Mouse (Mus musculus): ENCODE data around the gene Scarb1. TPM values are rescaled to one million over a fixed set of nuclear protein-coding genes. Genes with fewer than 3 reads are reported as not detected.

Scarb1 gene
- polyA plus RNA-seq, 1 experiment from 2014 or later: 64.9 TPM

GRCm38 (mm10) chr5:125262578-125262977 lies 78.3 kb downstream of the Scarb1 start:
- Histone ChIP-seq H3K27me3 (replicated peaks; ENCODE audit: insufficient read depth, low read length) (no peaks in the 10 kb centered on the region), H3K9ac (replicated peaks; ENCODE audit: low read depth) (no peak overlapping the region), H3K4me3 (ENCODE audit: low read depth, low read length) (no peak overlapping the region), H3K27ac (ENCODE audit: low read length) (no peak overlapping the region), H3K4me2 (replicated peaks; ENCODE audit: low read depth, low read length) (no peak overlapping the region), H3K4me1 (ENCODE audit: insufficient read depth, low read depth, low read length) (no peaks in the 10 kb centered on the region), H3K9me3 (ENCODE audit: low read length) (no peaks in the 10 kb centered on the region), H3K36me3 (ENCODE audit: insufficient read depth, low read length) (no peaks in the 10 kb centered on the region)
- DNase-seq (ENCODE audit: low spot score) (no peak), ATAC-seq (no peak)
- 38% methylated on average over 7 of the region's 7 CpGs for WGBS
- TF ChIP-seq EP300 (IDR thresholded peaks at IDR 0.05) (no peak), CTCF (IDR thresholded peaks at IDR 0.05) (no peak)

DNA sequence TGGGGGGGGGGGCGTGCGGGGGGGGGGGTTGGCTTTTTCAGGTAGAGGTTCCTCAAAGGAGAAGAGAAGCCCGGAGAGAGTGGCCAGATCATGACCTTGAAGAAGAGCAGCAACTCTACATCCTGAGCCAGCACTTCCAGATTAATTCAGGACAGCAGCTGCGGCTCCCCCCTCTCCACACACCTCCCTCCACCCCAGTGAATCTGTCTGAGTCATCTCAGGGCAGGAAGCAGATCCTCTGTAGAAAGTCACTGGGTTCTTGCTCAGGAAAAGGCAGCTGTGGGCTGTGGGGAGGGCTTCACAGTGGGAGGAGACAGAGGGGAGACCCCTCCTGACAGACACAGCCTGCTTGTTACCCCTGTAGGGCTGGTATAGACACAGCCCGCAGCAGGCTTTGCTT lies 87.0 kb downstream of the Scarb1 start:
- no peaks in the 10 kb centered on the region for H3K36me3 ChIP-seq (ENCODE audit: insufficient read depth, low read length)
- TF ChIP-seq CTCF (IDR thresholded peaks at IDR 0.05) (no peak), EP300 (IDR thresholded peaks at IDR 0.05) (no peak)
- H3K9me3 ChIP-seq (ENCODE audit: low read length): no peaks in the 10 kb centered on the region
- H3K4me3 ChIP-seq (ENCODE audit: low read depth, low read length): no peak overlapping the region
- H3K4me1 ChIP-seq (ENCODE audit: insufficient read depth, low read depth, low read length): no peaks in the 10 kb centered on the region
- no peak for DNase-seq (ENCODE audit: low spot score)
- H3K9ac ChIP-seq (replicated peaks; ENCODE audit: low read depth): no peak overlapping the region
- no peaks in the 10 kb centered on the region for H3K27me3 ChIP-seq (replicated peaks; ENCODE audit: insufficient read depth, low read length)
- 38% methylated on average over 3 of the region's 5 CpGs for WGBS
- no peak for ATAC-seq
- no peak overlapping the region for H3K27ac ChIP-seq (ENCODE audit: low read length)
- H3K4me2 ChIP-seq (replicated peaks; ENCODE audit: low read depth, low read length): no peak overlapping the region

- Histone ChIP-seq H3K27ac (ENCODE audit: low read length) (no peak overlapping the region), H3K4me2 (replicated peaks; ENCODE audit: low read depth, low read length) (no peak overlapping the region), H3K36me3 (ENCODE audit: insufficient read depth, low read length) (no peaks in the 10 kb centered on the region), H3K9ac (replicated peaks; ENCODE audit: low read depth) (no peak overlapping the region), H3K27me3 (replicated peaks; ENCODE audit: insufficient read depth, low read length) (no peaks in the 10 kb centered on the region), H3K4me1 (ENCODE audit: insufficient read depth, low read depth, low read length) (no peaks in the 10 kb centered on the region), H3K4me3 (ENCODE audit: low read depth, low read length) (no peak overlapping the region), H3K9me3 (ENCODE audit: low read length) (no peaks in the 10 kb centered on the region)
- TF ChIP-seq EP300 (IDR thresholded peaks at IDR 0.05): no peak
- TF ChIP-seq CTCF (IDR thresholded peaks at IDR 0.05): no peak
- ATAC-seq (no peak), DNase-seq (ENCODE audit: low spot score) (no peak)
- 91% methylated on average over 3 of the region's 3 CpGs for WGBS
Measured at GRCm38 (mm10) chr5:125253448-125253847, 87.4 kb downstream of the Scarb1 start.

GRCm38 (mm10) chr5:125252664-125253063 lies 88.2 kb downstream of the Scarb1 start:
- H3K27ac ChIP-seq (ENCODE audit: low read length): peak overlapping the region; percentile 87
- TF ChIP-seq CTCF (IDR thresholded peaks at IDR 0.05): no peak
- peak; percentile 88 for TF ChIP-seq EP300 (IDR thresholded peaks at IDR 0.05)
- 34% methylated on average over 8 of the region's 8 CpGs for WGBS
- no peak overlapping the region for H3K4me3 ChIP-seq (ENCODE audit: low read depth, low read length)
- ATAC-seq (peak; percentile 93), DNase-seq (ENCODE audit: low spot score) (peak; percentile 88)
- peak overlapping the region; percentile 27; the same call in 1 of the 2 replicates for H3K4me2 ChIP-seq (replicated peaks; ENCODE audit: low read depth, low read length)
- no peaks in the 10 kb centered on the region for H3K36me3 ChIP-seq (ENCODE audit: insufficient read depth, low read length)
- H3K27me3 ChIP-seq (replicated peaks; ENCODE audit: insufficient read depth, low read length): no peaks in the 10 kb centered on the region
- no peaks in the 10 kb centered on the region for H3K9me3 ChIP-seq (ENCODE audit: low read length)
- H3K4me1 ChIP-seq (ENCODE audit: insufficient read depth, low read depth, low read length): no peaks in the 10 kb centered on the region
- H3K9ac ChIP-seq (replicated peaks; ENCODE audit: low read depth): no peak overlapping the region

DNA sequence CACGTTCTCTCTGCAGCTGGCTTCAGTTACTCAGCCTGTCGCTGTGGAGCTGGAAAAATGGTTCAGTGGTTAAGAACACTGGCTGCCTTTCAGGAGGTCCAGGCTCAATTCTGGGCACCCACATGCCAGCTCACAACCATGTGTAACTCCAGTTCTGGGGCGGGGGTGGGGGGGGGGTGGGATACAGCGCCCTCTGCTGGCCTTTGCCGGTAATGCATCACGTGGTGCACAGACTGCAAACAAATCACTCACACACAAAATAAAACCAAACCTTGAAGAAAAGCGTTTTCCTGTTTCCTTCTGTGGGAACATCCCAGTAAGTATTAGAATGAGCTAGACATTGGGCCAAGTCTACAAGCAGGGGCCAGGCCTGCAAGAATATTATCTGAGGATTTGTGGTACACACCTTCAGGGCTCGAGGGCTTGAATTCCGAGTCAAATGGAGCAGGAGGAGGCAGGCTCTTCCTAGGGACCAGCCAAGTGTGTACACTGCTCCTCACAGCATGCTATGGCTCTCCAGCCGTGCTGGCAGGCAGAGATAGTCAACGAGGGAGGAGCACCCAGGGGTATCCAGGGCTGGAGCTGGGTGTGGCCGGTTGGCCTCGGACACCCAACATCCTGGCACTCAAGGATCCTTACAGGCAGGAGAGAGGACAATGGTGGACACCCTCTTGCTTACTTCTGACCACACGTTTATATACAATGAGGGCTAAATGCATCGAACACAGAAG lies 88.8 kb downstream of the Scarb1 start:
- Histone ChIP-seq H3K27me3 (replicated peaks; ENCODE audit: insufficient read depth, low read length) (no peaks in the 10 kb centered on the region), H3K9me3 (ENCODE audit: low read length) (no peaks in the 10 kb centered on the region), H3K4me1 (ENCODE audit: insufficient read depth, low read depth, low read length) (no peaks in the 10 kb centered on the region), H3K4me2 (replicated peaks; ENCODE audit: low read depth, low read length) (peak overlapping the region; percentile 27; the same call in 1 of the 2 replicates), H3K36me3 (ENCODE audit: insufficient read depth, low read length) (no peaks in the 10 kb centered on the region), H3K27ac (ENCODE audit: low read length) (peak overlapping the region; percentile 87), H3K4me3 (ENCODE audit: low read depth, low read length) (no peak overlapping the region), H3K9ac (replicated peaks; ENCODE audit: low read depth) (no peak overlapping the region)
- DNase-seq (ENCODE audit: low spot score) (peak; percentile 73), ATAC-seq (peak; percentile 88)
- TF ChIP-seq CTCF (IDR thresholded peaks at IDR 0.05) (peak; percentile 66), EP300 (IDR thresholded peaks at IDR 0.05) (no peak)
- WGBS: 27% methylated on average over 15 of the region's 15 CpGs

- no peaks in the 10 kb centered on the region for H3K4me1 ChIP-seq (ENCODE audit: insufficient read depth, low read depth, low read length)
- WGBS: 40% methylated on average over 6 of the region's 6 CpGs
- no peaks in the 10 kb centered on the region for H3K36me3 ChIP-seq (ENCODE audit: insufficient read depth, low read length)
- no peak overlapping the region for H3K9ac ChIP-seq (replicated peaks; ENCODE audit: low read depth)
- no peak for TF ChIP-seq EP300 (IDR thresholded peaks at IDR 0.05)
- TF ChIP-seq CTCF (IDR thresholded peaks at IDR 0.05): no peak
- no peak overlapping the region for H3K4me2 ChIP-seq (replicated peaks; ENCODE audit: low read depth, low read length)
- H3K27me3 ChIP-seq (replicated peaks; ENCODE audit: insufficient read depth, low read length): no peaks in the 10 kb centered on the region
- ATAC-seq (no peak), DNase-seq (ENCODE audit: low spot score) (no peak)
- no peak overlapping the region for H3K4me3 ChIP-seq (ENCODE audit: low read depth, low read length)
- no peaks in the 10 kb centered on the region for H3K9me3 ChIP-seq (ENCODE audit: low read length)
- no peak overlapping the region for H3K27ac ChIP-seq (ENCODE audit: low read length)
Measured at GRCm38 (mm10) chr5:125249187-125249586, 91.7 kb downstream of the Scarb1 start.

Measured in lung, postnatal 0 days (tissue).